16 mouse cellular contexts compared by ENCODE assay signal in the genomic region with DNA sequence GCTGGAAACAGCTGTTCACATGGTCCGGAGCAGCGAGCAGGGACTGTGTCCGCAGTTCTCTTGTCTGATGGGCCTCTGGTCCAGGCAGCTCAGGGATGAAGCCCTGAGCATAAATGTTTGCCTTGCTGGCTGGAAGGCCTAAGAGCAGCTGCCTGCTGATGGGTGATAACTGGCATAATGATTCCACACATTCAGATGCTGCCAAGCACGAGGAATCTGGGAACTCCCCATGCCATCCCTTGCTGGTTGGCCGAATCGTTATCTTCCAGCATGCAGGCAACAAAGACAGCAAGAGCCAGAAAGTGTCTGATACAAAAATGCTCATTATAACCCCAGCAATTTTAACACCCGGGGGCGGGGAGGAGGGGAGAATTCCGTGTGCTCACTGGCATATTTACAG.
DNase-seq lines count a peak whose midpoint lies in the region; ATAC-seq and TF ChIP-seq lines count a peak whose summit lies in the region.
"Had no signal": no experiment of that assay in that cellular context is flagged by ENCODE, and none has a peak within 500 bp of the region (broad histone marks: within the 10 kb centered on the region; RNA-seq: fewer than 3 reads in every experiment).

No protein-coding gene starts in this region.

- no peak for TF ChIP-seq CTCF in lung, postnatal 0 days (IDR thresholded peaks at IDR 0.05)

- H3K36me3 ChIP-seq in hindbrain, embryonic 13.5 days: no peaks in the 10 kb centered on the region
- no peaks in the 10 kb centered on the region for H3K36me3 ChIP-seq in hindbrain, embryonic 12.5 days
- H3K36me3 ChIP-seq in midbrain, embryonic 14.5 days (ENCODE audit: control insufficient read depth, insufficient read depth, low read length): no peaks in the 10 kb centered on the region
- H3K36me3 ChIP-seq in midbrain, embryonic 10.5 days: no peaks in the 10 kb centered on the region
- no peaks in the 10 kb centered on the region for H3K36me3 ChIP-seq in forebrain, embryonic 14.5 days (ENCODE audit: control insufficient read depth, insufficient read depth, low read length)
- H3K36me3 ChIP-seq in lung, postnatal 0 days (ENCODE audit: insufficient read depth, low read length): no peaks in the 10 kb centered on the region
- H3K36me3 ChIP-seq: heart, embryonic 10.5 days; midbrain, embryonic 12.5 days; neural tube, embryonic 13.5 days had no signal

- no peaks in the 10 kb centered on the region for H3K9me3 ChIP-seq in hindbrain, embryonic 13.5 days
- H3K9me3 ChIP-seq in hindbrain, embryonic 12.5 days (replicated peaks): no peaks in the 10 kb centered on the region
- H3K9me3 ChIP-seq in midbrain, embryonic 14.5 days (ENCODE audit: control insufficient read depth, low read length): no peaks in the 10 kb centered on the region
- no peaks in the 10 kb centered on the region; the same call in 1 of the 2 replicates for H3K9me3 ChIP-seq in midbrain, embryonic 10.5 days (replicated peaks)
- no peaks in the 10 kb centered on the region for H3K9me3 ChIP-seq in forebrain, embryonic 14.5 days (replicated peaks; ENCODE audit: control insufficient read depth, low read length)
- no peaks in the 10 kb centered on the region for H3K9me3 ChIP-seq in lung, postnatal 0 days (ENCODE audit: low read length)
- H3K9me3 ChIP-seq: heart, embryonic 10.5 days; midbrain, embryonic 12.5 days had no signal

- no peak for TF ChIP-seq EP300 in lung, postnatal 0 days (IDR thresholded peaks at IDR 0.05)

- peak overlapping the region; percentile 53; the same call in 1 of the 2 replicates for H3K27ac ChIP-seq in hindbrain, embryonic 13.5 days
- no peak overlapping the region for H3K27ac ChIP-seq in hindbrain, embryonic 12.5 days
- no peak overlapping the region for H3K27ac ChIP-seq in midbrain, embryonic 14.5 days (replicated peaks; ENCODE audit: low read depth, low read length)
- no peak overlapping the region for H3K27ac ChIP-seq in midbrain, embryonic 10.5 days (replicated peaks)
- peak overlapping the region; percentile 35; the same call in 1 of the 2 replicates for H3K27ac ChIP-seq in forebrain, embryonic 14.5 days (ENCODE audit: low read depth, low read length)
- H3K27ac ChIP-seq in lung, postnatal 0 days (ENCODE audit: low read length): no peak overlapping the region
- H3K27ac ChIP-seq: heart, embryonic 10.5 days; liver, embryonic 14.5 days; midbrain, embryonic 12.5 days; neural tube, embryonic 13.5 days had no signal

- H3K9ac ChIP-seq in hindbrain, embryonic 13.5 days: no peak overlapping the region
- H3K9ac ChIP-seq in hindbrain, embryonic 12.5 days: no peak overlapping the region
- H3K9ac ChIP-seq in midbrain, embryonic 14.5 days (replicated peaks; ENCODE audit: low read length): no peak overlapping the region
- no peak overlapping the region for H3K9ac ChIP-seq in forebrain, embryonic 14.5 days (ENCODE audit: low read length)
- H3K9ac ChIP-seq in lung, postnatal 0 days (replicated peaks; ENCODE audit: low read depth): no peak overlapping the region
- H3K9ac ChIP-seq: liver, embryonic 14.5 days; midbrain, embryonic 12.5 days; neural tube, embryonic 13.5 days had no signal

- H3K4me3 ChIP-seq in hindbrain, embryonic 13.5 days: no peak overlapping the region
- H3K4me3 ChIP-seq in hindbrain, embryonic 12.5 days: no peak overlapping the region
- no peak overlapping the region for H3K4me3 ChIP-seq in midbrain, embryonic 14.5 days (replicated peaks; ENCODE audit: low read depth, low read length)
- H3K4me3 ChIP-seq in midbrain, embryonic 10.5 days: no peak overlapping the region
- no peak overlapping the region for H3K4me3 ChIP-seq in forebrain, embryonic 14.5 days (ENCODE audit: low read depth, low read length)
- H3K4me3 ChIP-seq in lung, postnatal 0 days (ENCODE audit: low read depth, low read length): no peak overlapping the region
- H3K4me3 ChIP-seq: heart, embryonic 10.5 days; midbrain, embryonic 12.5 days; neural tube, embryonic 13.5 days had no signal

- no peak for ATAC-seq in hindbrain, embryonic 13.5 days (ENCODE audit: low FRiP score)
- no peak for ATAC-seq in hindbrain, embryonic 12.5 days (ENCODE audit: low FRiP score)
- no peak for ATAC-seq in midbrain, embryonic 14.5 days (ENCODE audit: low FRiP score, low TSS enrichment)
- ATAC-seq in forebrain, embryonic 14.5 days: peak; percentile 67; the same call in 1 of the 2 replicates
- ATAC-seq in lung, postnatal 0 days: no peak

- peak; percentile 60 for DNase-seq in midbrain, embryonic 14.5 days
- no peak for DNase-seq in midbrain, embryonic 10.5 days (ENCODE audit: low spot score)
- peak; percentile 76 for DNase-seq in forebrain, embryonic 14.5 days (ENCODE audit: low spot score)
- peak; percentile 27 to 47 for DNase-seq in right cerebral cortex, postnatal 10 days (ENCODE audit: low spot score in 2 of 2)
- DNase-seq in urinary bladder, adult 2 months (ENCODE audit: low spot score): no peak
- DNase-seq in lung, postnatal 0 days (ENCODE audit: low spot score): no peak
- DNase-seq: cerebellum, adult 2 months; heart, postnatal 4 days; kidney, adult 2 months; kidney, postnatal 4 days had no signal

- 57% methylated on average over 9 of the region's 9 CpGs for WGBS in hindbrain, embryonic 13.5 days
- 70% methylated on average over 9 of the region's 9 CpGs for WGBS in hindbrain, embryonic 12.5 days
- WGBS in midbrain, embryonic 14.5 days: 58% methylated on average over 9 of the region's 9 CpGs
- 82% methylated on average over 9 of the region's 9 CpGs for WGBS in midbrain, embryonic 10.5 days
- WGBS in forebrain, embryonic 14.5 days: 37% methylated on average over 9 of the region's 9 CpGs
- WGBS in lung, postnatal 0 days: 63% methylated on average over 9 of the region's 9 CpGs

- no peaks in the 10 kb centered on the region for H3K27me3 ChIP-seq in hindbrain, embryonic 13.5 days
- no peaks in the 10 kb centered on the region for H3K27me3 ChIP-seq in hindbrain, embryonic 12.5 days
- H3K27me3 ChIP-seq in midbrain, embryonic 14.5 days (ENCODE audit: control insufficient read depth, insufficient read depth, low read length): no peaks in the 10 kb centered on the region
- no peaks in the 10 kb centered on the region for H3K27me3 ChIP-seq in midbrain, embryonic 10.5 days (ENCODE audit: low read depth, poor library complexity, severe bottlenecking)
- no peaks in the 10 kb centered on the region for H3K27me3 ChIP-seq in forebrain, embryonic 14.5 days (replicated peaks; ENCODE audit: control insufficient read depth, insufficient read depth, low read length)
- no peaks in the 10 kb centered on the region for H3K27me3 ChIP-seq in lung, postnatal 0 days (replicated peaks; ENCODE audit: insufficient read depth, low read length)
- H3K27me3 ChIP-seq: midbrain, embryonic 12.5 days; neural tube, embryonic 13.5 days had no signal

- no peak overlapping the region for H3K4me2 ChIP-seq in hindbrain, embryonic 13.5 days
- H3K4me2 ChIP-seq in hindbrain, embryonic 12.5 days (replicated peaks): no peak overlapping the region
- no peak overlapping the region for H3K4me2 ChIP-seq in midbrain, embryonic 14.5 days (ENCODE audit: low read length)
- no peak overlapping the region for H3K4me2 ChIP-seq in forebrain, embryonic 14.5 days (ENCODE audit: low read length)
- H3K4me2 ChIP-seq in lung, postnatal 0 days (replicated peaks; ENCODE audit: low read depth, low read length): no peak overlapping the region
- H3K4me2 ChIP-seq: midbrain, embryonic 12.5 days; neural tube, embryonic 13.5 days had no signal

- peaks cover 4% of the 10 kb centered on the region; the same call in 1 of the 2 replicates for H3K4me1 ChIP-seq in hindbrain, embryonic 13.5 days (replicated peaks)
- H3K4me1 ChIP-seq in hindbrain, embryonic 12.5 days: no peaks in the 10 kb centered on the region
- H3K4me1 ChIP-seq in midbrain, embryonic 14.5 days (ENCODE audit: control insufficient read depth, insufficient read depth, low read length): no peaks in the 10 kb centered on the region
- no peaks in the 10 kb centered on the region for H3K4me1 ChIP-seq in midbrain, embryonic 10.5 days
- H3K4me1 ChIP-seq in forebrain, embryonic 14.5 days (ENCODE audit: control insufficient read depth, insufficient read depth, low read length): peaks cover 7% of the 10 kb centered on the region; the same call in 1 of the 2 replicates
- no peaks in the 10 kb centered on the region for H3K4me1 ChIP-seq in lung, postnatal 0 days (ENCODE audit: insufficient read depth, low read depth, low read length)
- H3K4me1 ChIP-seq: heart, embryonic 10.5 days; midbrain, embryonic 12.5 days; neural tube, embryonic 13.5 days had no signal

Comparison
In these comparisons a context has a peak if more than half of its experiments do, and no peak if none do; other contexts are left out.
1. H3K27ac ChIP-seq: peak in hindbrain, embryonic 13.5 days (single experiment) and forebrain, embryonic 14.5 days (single experiment); none in hindbrain, embryonic 12.5 days (single experiment), midbrain, embryonic 14.5 days (single experiment), midbrain, embryonic 10.5 days (single experiment) and lung, postnatal 0 days (single experiment).
2. DNase-seq: peak in midbrain, embryonic 14.5 days (single experiment), forebrain, embryonic 14.5 days (single experiment) and right cerebral cortex, postnatal 10 days (2 of 2); none in midbrain, embryonic 10.5 days (single experiment), urinary bladder, adult 2 months (single experiment) and lung, postnatal 0 days (single experiment).